Mouse (Mus musculus) adrenal gland, postnatal 4 days (tissue): Measurements from ENCODE around the gene Lrrc39. TPM values are rescaled to one million over a fixed set of nuclear protein-coding genes. Genes with fewer than 3 reads are reported as not detected.

Experiments used
- DNase-seq, 2 experiments: peaks; one replicate each; pipeline ENCODE4 v3.0.0; 2021 to 2022; ENCODE audit warnings: low spot score in 2 of 2, mixed read lengths in 2 of 2
- total RNA-seq, 2 experiments: library from RNA; stranded (reverse); gene quantifications; 2 replicates each; pipeline ENCODE4 v1.2.3; 2021

Gene Lrrc39
- total RNA-seq, 2 experiments from 2014 or later, result 2.7 to 3.6 TPM

DNA sequence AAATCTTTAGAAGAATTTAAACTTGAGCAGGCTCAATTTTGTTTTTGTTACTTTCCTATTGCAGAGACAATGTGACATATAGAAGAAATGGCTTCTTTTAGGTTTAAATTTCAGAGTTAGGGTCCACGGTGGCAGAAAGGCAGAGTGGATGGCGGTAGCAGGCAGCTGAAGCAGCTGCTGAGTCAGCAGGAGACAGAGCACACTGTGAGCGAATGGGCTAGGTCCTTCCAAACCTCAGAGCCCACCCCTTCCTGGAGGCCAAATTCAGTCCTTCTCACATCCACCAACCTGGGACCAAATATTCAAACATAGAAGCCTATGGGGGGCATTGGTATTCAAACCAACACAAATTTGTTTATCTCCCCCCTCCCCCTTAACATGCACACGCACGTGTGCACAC lies 39.0 kb downstream of the Lrrc39 start:
- DNase-seq, result no peak

DNA sequence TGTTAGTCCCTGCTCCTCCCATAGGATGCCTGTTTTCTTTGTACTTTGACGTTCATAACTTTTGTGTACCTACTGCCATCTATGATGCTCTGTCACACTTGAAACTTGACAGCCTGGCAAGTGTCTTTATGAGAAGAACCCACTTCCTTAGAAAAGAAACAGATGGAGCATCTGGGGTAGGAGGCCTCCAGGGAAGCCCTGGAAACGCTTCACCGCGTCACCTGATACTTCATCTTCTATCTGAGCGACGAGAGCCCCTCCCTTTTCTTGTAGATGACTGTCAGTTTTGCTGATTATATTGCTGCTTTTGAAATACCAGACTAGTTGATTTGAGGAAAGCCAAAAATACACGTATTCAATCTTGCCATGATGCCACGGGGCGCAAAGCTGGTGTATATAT lies 41.8 kb downstream of the Lrrc39 start:
- DNase-seq, result no peak

DNA sequence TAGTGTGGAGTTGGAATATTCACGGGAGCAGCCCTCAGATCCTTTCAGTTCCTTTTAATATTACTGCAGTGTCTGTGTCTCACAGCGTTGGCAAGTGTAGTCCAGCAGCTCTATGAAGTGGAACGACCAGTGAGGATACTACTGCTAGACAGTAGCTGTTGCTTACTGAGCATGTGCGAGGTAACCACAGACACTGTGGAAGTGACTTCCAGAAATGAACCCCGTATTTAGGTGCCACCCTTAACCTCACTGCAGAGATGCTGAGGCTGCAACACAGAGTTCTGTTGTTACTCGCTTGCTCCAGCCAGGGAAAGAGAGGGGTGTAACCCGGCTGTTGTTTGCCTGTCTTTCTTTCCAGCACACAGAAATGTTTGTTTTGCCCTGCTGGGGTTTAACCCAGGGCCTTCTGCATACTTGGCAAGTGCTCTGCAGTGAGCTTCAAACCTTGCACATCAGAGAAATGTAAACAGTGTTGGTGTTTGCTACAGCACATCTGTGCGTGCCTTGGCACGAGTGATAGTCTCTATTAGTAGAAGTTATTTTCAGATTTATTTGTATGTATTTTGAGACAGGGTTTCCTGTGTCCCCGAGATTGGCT lies 51.6 kb downstream of the Lrrc39 start, which contains the start of gene Trmt13:
Gene Trmt13 (minus strand): TSS at position 293 of the 598 bp plus-strand sequence.
- DNase-seq, result no peak

DNA sequence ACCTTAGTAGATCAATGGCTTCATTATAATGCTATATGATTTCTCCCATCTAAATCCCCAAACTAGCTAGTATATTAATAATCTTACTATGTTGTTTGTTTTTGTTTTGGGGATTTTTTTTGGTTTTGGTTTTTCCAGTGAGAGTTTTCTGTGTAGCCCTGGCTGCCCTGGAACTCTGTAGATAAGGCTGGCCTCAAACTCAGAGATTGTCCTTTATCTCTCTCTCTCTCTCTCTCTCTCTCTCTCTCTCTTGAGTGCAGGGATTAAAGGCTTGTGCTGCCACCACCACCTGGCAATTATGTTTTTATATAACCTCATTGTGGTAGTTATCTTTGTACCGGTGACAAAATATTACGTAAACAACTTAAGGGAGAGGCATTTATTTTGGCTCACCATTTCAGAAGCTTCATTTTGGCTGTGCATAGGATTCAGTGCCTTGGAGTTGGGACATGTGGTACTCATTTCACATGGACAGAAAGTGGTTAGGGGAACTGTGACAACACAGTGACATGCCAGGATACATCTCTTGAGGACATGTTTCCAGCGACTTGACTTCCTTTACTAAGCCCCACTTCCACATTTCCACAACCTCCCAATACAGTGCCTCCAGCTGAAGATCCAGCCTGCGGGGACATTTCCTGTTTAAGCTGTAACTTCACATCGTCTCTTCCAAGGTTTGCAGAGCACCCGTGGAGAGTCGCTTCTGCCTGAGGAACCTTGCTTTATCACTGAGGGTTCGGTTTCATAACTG lies 52.7 kb downstream of the Lrrc39 start:
- DNase-seq, result no peak

DNA sequence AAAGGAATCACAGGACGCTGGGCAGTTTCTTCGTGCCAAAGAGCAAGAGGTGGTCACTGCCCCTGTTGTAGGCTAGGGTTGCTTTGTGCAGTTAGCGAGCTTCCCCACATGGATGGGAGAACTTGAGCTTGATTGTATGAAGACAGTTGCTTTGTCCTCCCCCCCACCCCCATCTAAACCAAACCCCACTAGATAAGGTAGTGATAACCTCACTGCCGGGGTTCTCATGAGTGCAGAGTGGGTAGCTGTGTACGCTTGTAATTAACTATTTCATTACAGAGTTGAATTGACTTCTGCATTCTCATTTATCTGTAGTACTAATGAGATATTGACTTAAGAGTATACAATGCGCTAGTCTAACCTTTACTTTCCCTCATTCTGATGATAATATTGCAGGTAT lies 56.1 kb downstream of the Lrrc39 start:
- DNase-seq, result no peak

DNA sequence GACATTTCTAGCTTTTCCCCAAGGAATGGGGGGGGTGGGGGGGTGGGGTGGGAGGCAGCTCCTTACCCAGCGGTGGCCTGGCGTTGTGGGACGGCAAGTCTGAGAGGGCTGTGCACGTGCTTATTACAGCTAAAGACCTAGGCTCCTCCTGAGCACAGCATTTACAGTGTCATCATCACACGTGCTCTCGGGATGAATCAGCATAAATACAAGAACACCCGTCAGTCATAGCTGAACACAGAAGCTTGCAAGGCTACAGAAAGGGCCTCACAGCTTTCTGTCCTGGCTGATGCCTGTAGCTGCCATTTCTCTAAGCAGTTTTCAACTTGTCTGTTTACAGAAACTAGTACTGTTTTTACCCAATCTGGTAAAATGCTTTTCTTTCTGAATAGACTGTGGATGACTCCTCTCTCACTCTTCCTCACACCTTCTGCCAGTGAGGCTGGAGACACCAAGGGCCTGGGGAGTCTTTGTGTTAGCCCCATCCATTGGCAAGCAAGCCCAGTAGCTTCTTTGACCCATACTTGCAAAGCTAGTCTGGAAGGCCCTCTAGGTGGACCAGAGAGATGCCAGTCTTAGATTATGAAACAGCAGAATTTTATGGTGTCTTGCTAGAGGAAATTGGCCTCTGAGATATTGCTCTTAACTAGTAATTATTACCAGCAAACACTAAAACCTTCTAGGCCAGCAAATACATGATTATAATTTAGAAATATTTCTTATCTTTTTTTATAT lies 58.0 kb downstream of the Lrrc39 start:
- DNase-seq, result no peak

DNA sequence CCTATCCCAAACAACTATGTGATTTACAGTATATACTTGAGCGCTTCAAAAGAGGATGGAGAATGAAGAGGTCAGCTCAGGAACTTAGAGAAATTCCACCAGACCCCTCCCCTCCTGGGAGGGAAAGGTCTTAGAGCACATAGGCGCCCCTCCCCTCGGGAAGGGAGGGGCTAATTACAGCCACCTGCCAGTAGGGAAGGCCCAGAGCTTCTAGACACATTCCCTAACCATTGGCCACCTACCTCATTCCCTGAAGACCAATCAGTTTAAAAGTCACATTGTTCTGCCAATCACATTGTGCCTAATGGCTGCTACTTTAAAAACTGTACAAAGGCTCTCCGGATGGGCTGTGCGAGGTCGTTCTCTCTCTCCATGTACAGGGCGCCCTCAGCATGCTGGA lies 59.9 kb downstream of the Lrrc39 start:
- no peak for DNase-seq

DNA sequence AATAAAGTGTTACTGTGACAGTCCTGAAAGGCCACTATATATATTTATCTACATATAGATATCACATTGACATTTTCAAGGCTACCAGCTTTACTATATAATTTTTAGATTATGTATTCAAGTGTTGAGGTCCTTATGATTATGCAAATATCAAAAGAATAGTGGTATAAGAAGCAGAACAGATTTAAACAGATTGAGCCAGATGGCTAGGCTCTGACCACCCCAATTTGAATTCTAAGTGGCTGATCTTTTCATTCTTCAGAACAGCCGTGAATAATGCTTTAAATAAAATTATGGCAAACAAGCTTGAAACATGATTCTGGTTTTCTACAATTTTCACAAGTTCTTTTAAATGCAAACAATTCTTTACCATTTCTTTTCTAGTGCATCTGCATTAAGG lies 68.7 kb downstream of the Lrrc39 start:
- no peak for DNase-seq

Other genes starting within 250 kb of the Lrrc39 start
- gene Cdc14a, start 138.9 kb upstream of the Lrrc39 start, total RNA-seq, result 10 to 100 TPM; 17.9 to 19.3 TPM
- gene Rtca, start 54.8 kb upstream of the Lrrc39 start, total RNA-seq, result 10 to 100 TPM; 44.0 to 44.6 TPM
- 10 to 100 TPM; 48.8 to 57.3 TPM for gene Dbt, start 49.9 kb upstream of the Lrrc39 start, total RNA-seq
- gene Sass6, start 32.0 kb downstream of the Lrrc39 start, total RNA-seq, result 10 to 100 TPM in 1 of 2 experiments, 1 to 10 TPM in 1; 9.4 to 10.0 TPM
- 10 to 100 TPM; 19.5 to 23.2 TPM for gene Trmt13, start 51.6 kb downstream of the Lrrc39 start, total RNA-seq
- gene Mfsd14a, start 99.7 kb downstream of the Lrrc39 start, total RNA-seq, result 10 to 100 TPM; 54.5 to 58.8 TPM
- 1 to 10 TPM in 1 of 2 experiments, not detected in 1; 1.3 TPM for gene Gm43191, start 118.3 kb downstream of the Lrrc39 start, total RNA-seq
- 10 to 100 TPM; 30.9 to 32.5 TPM for gene Slc35a3, start 149.9 kb downstream of the Lrrc39 start, total RNA-seq
- 10 to 100 TPM; 38.6 to 42.9 TPM for gene Agl, start 245.2 kb downstream of the Lrrc39 start, total RNA-seq